Mouse (Mus musculus): Measurements from ENCODE around the gene Cdc5l.

DNA sequence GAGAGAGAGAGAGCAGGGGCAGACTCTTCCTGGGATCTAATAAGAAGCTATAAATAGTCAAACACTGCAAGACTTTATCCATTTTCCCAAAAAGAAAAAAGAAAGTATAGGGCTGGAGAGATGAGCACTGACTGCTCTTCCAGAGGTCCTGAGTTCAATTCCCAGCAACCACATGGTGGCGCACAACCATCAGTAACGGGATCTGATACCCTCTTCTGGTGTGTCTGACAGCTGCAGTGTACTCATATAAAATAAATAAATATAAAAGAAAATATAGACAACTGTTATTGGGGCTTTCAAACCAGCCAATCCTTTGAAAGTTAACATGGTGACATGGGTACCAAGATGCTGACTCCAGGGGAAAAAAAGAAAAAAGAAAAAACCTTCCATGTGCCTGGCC, 46.9 kb upstream of the Cdc5l start:
- no peak for TF ChIP-seq CTCF (IDR thresholded peaks at IDR 0.05; ENCODE audit: insufficient read depth, low read depth, low read length)
- TF ChIP-seq POLR2A (IDR thresholded peaks at IDR 0.05; ENCODE audit: insufficient read depth, low read depth, low read length) = no peak

Measured in olfactory bulb, adult 2 months (tissue).